Mouse (Mus musculus) heart, adult 2 months (tissue): Measurements from ENCODE around the gene Mrps14.

Experiments used
- CTCF ChIP-seq: fragments of 200-600 bp; IDR thresholded peaks from 2 replicates; pipeline ENCODE4 v1.8.1; 2022; ENCODE audit warnings: antibody characterized with exemption, mild to moderate bottlenecking, moderate library complexity
- EP300 ChIP-seq: fragments of 200-500 bp; IDR thresholded peaks from 2 replicates; pipeline ENCODE4 v1.6.1; 2011; ENCODE audit warnings: low read depth, low read length, control low read depth; ENCODE audit not compliant: insufficient read depth
- POLR2A ChIP-seq: fragments of 200-500 bp; IDR thresholded peaks from 2 replicates; pipeline ENCODE4 v1.6.1; 2011; ENCODE audit warnings: mild to moderate bottlenecking, low read depth, low read length, control low read depth; ENCODE audit not compliant: insufficient read depth

GRCm38 (mm10) chr1:160176903-160177302 lies 18.1 kb upstream of the Mrps14 start:
- TF ChIP-seq POLR2A, result no peak
- no peak for TF ChIP-seq CTCF
- TF ChIP-seq EP300, result no peak
